Mouse (Mus musculus): ENCODE results near the gene Rps27l. TPM values are rescaled to one million over a fixed set of nuclear protein-coding genes. Genes with fewer than 3 reads are reported as not detected.

Gene Rps27l
- polyA plus RNA-seq, 1 experiment from 2014 or later = 527 TPM

GRCm38 (mm10) chr9:66971116-66971515, 25.2 kb downstream of the Rps27l start:
- Histone ChIP-seq H3K27me3 (ENCODE audit: control insufficient read depth, insufficient read depth, low read length) (no peaks in the 10 kb centered on the region), H3K9ac (ENCODE audit: low read length) (no peak overlapping the region), H3K9me3 (ENCODE audit: control insufficient read depth, low read length) (no peaks in the 10 kb centered on the region), H3K36me3 (ENCODE audit: control insufficient read depth, insufficient read depth, low read length) (peaks cover 20% of the 10 kb centered on the region), H3K4me1 (ENCODE audit: control insufficient read depth in 2 of 2, insufficient read depth in 2 of 2, low read length in 2 of 2) (0 out of 4 replicates have a peak, but pooled peaks cover 0 to 3% of the 10 kb centered on the region in 2 experiments), H3K4me2 (ENCODE audit: low read length) (no peak overlapping the region), H3K27ac (replicated peaks in 1 of 2; ENCODE audit: control insufficient read depth in 1 of 2, insufficient read depth in 1 of 2, low read depth in 2 of 2, low read length in 2 of 2) (no peak overlapping the region), H3K4me3 (ENCODE audit: control insufficient read depth in 1 of 2, insufficient read depth in 1 of 2, low read depth in 1 of 2, low read length in 2 of 2) (no peak overlapping the region)
- WGBS = 85% methylated on average over 8 of the region's 8 CpGs
- no peak for ATAC-seq (ENCODE audit: insufficient number of reproducible peaks, insufficient read depth, low FRiP score, low read depth)

- Histone ChIP-seq H3K36me3 (ENCODE audit: control insufficient read depth, insufficient read depth, low read length) (peaks cover 13% of the 10 kb centered on the region), H3K9me3 (ENCODE audit: control insufficient read depth, low read length) (no peaks in the 10 kb centered on the region), H3K9ac (ENCODE audit: low read length) (peak overlapping the region; percentile 77), H3K27me3 (ENCODE audit: control insufficient read depth, insufficient read depth, low read length) (no peaks in the 10 kb centered on the region), H3K4me1 (ENCODE audit: control insufficient read depth in 2 of 2, insufficient read depth in 2 of 2, low read length in 2 of 2) (0 out of 4 replicates have a peak, but pooled peaks cover 0 to 3% of the 10 kb centered on the region in 2 experiments), H3K4me3 (ENCODE audit: control insufficient read depth in 1 of 2, insufficient read depth in 1 of 2, low read depth in 1 of 2, low read length in 2 of 2) (peak overlapping the region; percentile 67 to 81), H3K4me2 (ENCODE audit: low read length) (peak overlapping the region; percentile 77), H3K27ac (replicated peaks in 1 of 2; ENCODE audit: control insufficient read depth in 1 of 2, insufficient read depth in 1 of 2, low read depth in 2 of 2, low read length in 2 of 2) (peak overlapping the region; percentile 60 to 84)
- peak; percentile 89 for ATAC-seq (ENCODE audit: insufficient number of reproducible peaks, insufficient read depth, low FRiP score, low read depth)
- WGBS = under 1% methylated on average over 41 of the region's 41 CpGs
Measured at GRCm38 (mm10) chr9:66974721-66975225, 28.9 kb downstream of the Rps27l start.

- Histone ChIP-seq H3K4me1 (ENCODE audit: control insufficient read depth in 2 of 2, insufficient read depth in 2 of 2, low read length in 2 of 2) (0 out of 4 replicates have a peak, but pooled peaks cover 0 to 3% of the 10 kb centered on the region in 2 experiments), H3K9me3 (ENCODE audit: control insufficient read depth, low read length) (no peaks in the 10 kb centered on the region), H3K9ac (ENCODE audit: low read length) (peak within 1 kb of the TSS; percentile 77), H3K4me3 (ENCODE audit: control insufficient read depth in 1 of 2, insufficient read depth in 1 of 2, low read depth in 1 of 2, low read length in 2 of 2) (peak within 1 kb of the TSS; percentile 67 to 81), H3K27ac (replicated peaks in 1 of 2; ENCODE audit: control insufficient read depth in 1 of 2, insufficient read depth in 1 of 2, low read depth in 2 of 2, low read length in 2 of 2) (peak within 1 kb of the TSS; percentile 60 to 84), H3K4me2 (ENCODE audit: low read length) (peak within 1 kb of the TSS; percentile 77), H3K36me3 (ENCODE audit: control insufficient read depth, insufficient read depth, low read length) (peaks cover 8% of the 10 kb centered on the region), H3K27me3 (ENCODE audit: control insufficient read depth, insufficient read depth, low read length) (no peaks in the 10 kb centered on the region)
- WGBS = under 1% methylated on average over 32 of the region's 32 CpGs
- ATAC-seq (ENCODE audit: insufficient number of reproducible peaks, insufficient read depth, low FRiP score, low read depth) = peak; percentile 97
Measured at GRCm38 (mm10) chr9:66975239-66975645, 29.4 kb downstream of the Rps27l start, which contains the start of gene Lactb. TSS of gene Lactb (minus strand) at chr9:66975484.

- Histone ChIP-seq H3K4me2 (ENCODE audit: low read length) (no peak overlapping the region), H3K27ac (replicated peaks in 1 of 2; ENCODE audit: control insufficient read depth in 1 of 2, insufficient read depth in 1 of 2, low read depth in 2 of 2, low read length in 2 of 2) (no peak overlapping the region), H3K36me3 (ENCODE audit: control insufficient read depth, insufficient read depth, low read length) (no peaks in the 10 kb centered on the region), H3K4me1 (ENCODE audit: control insufficient read depth in 2 of 2, insufficient read depth in 2 of 2, low read length in 2 of 2) (0 out of 4 replicates have a peak, but pooled peaks cover 0 to 3% of the 10 kb centered on the region in 2 experiments), H3K4me3 (ENCODE audit: control insufficient read depth in 1 of 2, insufficient read depth in 1 of 2, low read depth in 1 of 2, low read length in 2 of 2) (no peak overlapping the region), H3K9ac (ENCODE audit: low read length) (no peak overlapping the region), H3K27me3 (ENCODE audit: control insufficient read depth, insufficient read depth, low read length) (no peaks in the 10 kb centered on the region), H3K9me3 (ENCODE audit: control insufficient read depth, low read length) (no peaks in the 10 kb centered on the region)
- no peak for ATAC-seq (ENCODE audit: insufficient number of reproducible peaks, insufficient read depth, low FRiP score, low read depth)
- WGBS = 65% methylated on average over 5 of the region's 5 CpGs
Measured at GRCm38 (mm10) chr9:66977121-66977520, 31.2 kb downstream of the Rps27l start.

- Histone ChIP-seq H3K27me3 (ENCODE audit: control insufficient read depth, insufficient read depth, low read length) (no peaks in the 10 kb centered on the region), H3K9ac (ENCODE audit: low read length) (no peak overlapping the region), H3K9me3 (ENCODE audit: control insufficient read depth, low read length) (no peaks in the 10 kb centered on the region), H3K36me3 (ENCODE audit: control insufficient read depth, insufficient read depth, low read length) (no peaks in the 10 kb centered on the region), H3K4me1 (ENCODE audit: control insufficient read depth in 2 of 2, insufficient read depth in 2 of 2, low read length in 2 of 2) (0 out of 4 replicates have a peak, but pooled peaks cover 0 to 3% of the 10 kb centered on the region in 2 experiments), H3K27ac (replicated peaks in 1 of 2; ENCODE audit: control insufficient read depth in 1 of 2, insufficient read depth in 1 of 2, low read depth in 2 of 2, low read length in 2 of 2) (no peak overlapping the region), H3K4me2 (ENCODE audit: low read length) (no peak overlapping the region), H3K4me3 (ENCODE audit: control insufficient read depth in 1 of 2, insufficient read depth in 1 of 2, low read depth in 1 of 2, low read length in 2 of 2) (no peak overlapping the region)
- no peak for ATAC-seq (ENCODE audit: insufficient number of reproducible peaks, insufficient read depth, low FRiP score, low read depth)
- WGBS = 80% methylated on average over 1 of the region's 1 CpGs
Measured at GRCm38 (mm10) chr9:66977982-66978381, 32.1 kb downstream of the Rps27l start.

- Histone ChIP-seq H3K9me3 (ENCODE audit: control insufficient read depth, low read length) (no peaks in the 10 kb centered on the region), H3K4me2 (ENCODE audit: low read length) (no peak overlapping the region), H3K27ac (replicated peaks in 1 of 2; ENCODE audit: control insufficient read depth in 1 of 2, insufficient read depth in 1 of 2, low read depth in 2 of 2, low read length in 2 of 2) (no peak overlapping the region), H3K4me1 (ENCODE audit: control insufficient read depth in 2 of 2, insufficient read depth in 2 of 2, low read length in 2 of 2) (0 out of 4 replicates have a peak, but pooled peaks cover 0 to 3% of the 10 kb centered on the region in 2 experiments), H3K4me3 (ENCODE audit: control insufficient read depth in 1 of 2, insufficient read depth in 1 of 2, low read depth in 1 of 2, low read length in 2 of 2) (no peak overlapping the region), H3K9ac (ENCODE audit: low read length) (no peak overlapping the region), H3K27me3 (ENCODE audit: control insufficient read depth, insufficient read depth, low read length) (no peaks in the 10 kb centered on the region), H3K36me3 (ENCODE audit: control insufficient read depth, insufficient read depth, low read length) (no peaks in the 10 kb centered on the region)
- ATAC-seq (ENCODE audit: insufficient number of reproducible peaks, insufficient read depth, low FRiP score, low read depth) = no peak
- WGBS = 84% methylated on average over 1 of the region's 1 CpGs
Measured at GRCm38 (mm10) chr9:66978468-66978867, 32.6 kb downstream of the Rps27l start.

GRCm38 (mm10) chr9:66980458-66980857, 34.6 kb downstream of the Rps27l start:
- no peak overlapping the region for H3K9ac ChIP-seq (ENCODE audit: low read length)
- peaks cover 0 to 2% of the 10 kb centered on the region in 2 experiments; a peak in 1 of 4 replicates for H3K4me1 ChIP-seq (ENCODE audit: control insufficient read depth in 2 of 2, insufficient read depth in 2 of 2, low read length in 2 of 2)
- no peaks in the 10 kb centered on the region for H3K27me3 ChIP-seq (ENCODE audit: control insufficient read depth, insufficient read depth, low read length)
- H3K36me3 ChIP-seq (ENCODE audit: control insufficient read depth, insufficient read depth, low read length) = no peaks in the 10 kb centered on the region
- H3K9me3 ChIP-seq (ENCODE audit: control insufficient read depth, low read length) = no peaks in the 10 kb centered on the region
- WGBS = 9% methylated on average over 5 of the region's 5 CpGs
- ATAC-seq (ENCODE audit: insufficient number of reproducible peaks, insufficient read depth, low FRiP score, low read depth) = no peak
- H3K4me3 ChIP-seq (ENCODE audit: control insufficient read depth in 1 of 2, insufficient read depth in 1 of 2, low read depth in 1 of 2, low read length in 2 of 2) = no peak overlapping the region
- H3K4me2 ChIP-seq (ENCODE audit: low read length) = no peak overlapping the region
- no peak overlapping the region for H3K27ac ChIP-seq (replicated peaks in 1 of 2; ENCODE audit: control insufficient read depth in 1 of 2, insufficient read depth in 1 of 2, low read depth in 2 of 2, low read length in 2 of 2)

- 82% methylated on average over 7 of the region's 7 CpGs for WGBS
- no peak overlapping the region for H3K4me3 ChIP-seq (ENCODE audit: control insufficient read depth in 1 of 2, insufficient read depth in 1 of 2, low read depth in 1 of 2, low read length in 2 of 2)
- ATAC-seq (ENCODE audit: insufficient number of reproducible peaks, insufficient read depth, low FRiP score, low read depth) = no peak
- no peaks in the 10 kb centered on the region for H3K36me3 ChIP-seq (ENCODE audit: control insufficient read depth, insufficient read depth, low read length)
- no peak overlapping the region for H3K4me2 ChIP-seq (ENCODE audit: low read length)
- no peaks in the 10 kb centered on the region for H3K27me3 ChIP-seq (ENCODE audit: control insufficient read depth, insufficient read depth, low read length)
- H3K9me3 ChIP-seq (ENCODE audit: control insufficient read depth, low read length) = no peaks in the 10 kb centered on the region
- H3K27ac ChIP-seq (replicated peaks in 1 of 2; ENCODE audit: control insufficient read depth in 1 of 2, insufficient read depth in 1 of 2, low read depth in 2 of 2, low read length in 2 of 2) = no peak overlapping the region
- H3K4me1 ChIP-seq (ENCODE audit: control insufficient read depth in 2 of 2, insufficient read depth in 2 of 2, low read length in 2 of 2) = peaks cover 0 to 2% of the 10 kb centered on the region in 2 experiments; a peak in 1 of 4 replicates
- no peak overlapping the region for H3K9ac ChIP-seq (ENCODE audit: low read length)
Measured at GRCm38 (mm10) chr9:66982085-66982484, 36.2 kb downstream of the Rps27l start.
